Mouse (Mus musculus) myocyte (in vitro differentiated cells): ENCODE measurements at regions not wholly inside any gene's neighbourhood (a gene's known extent, or its start where the extent isn't known, plus 50 kb on each side); places are given as distances from the start of the nearest gene placed in this dataset.
A peak's percentile ranks its signal among the peaks of the same experiment; 100 is the strongest.

Experiments used
- MAX ChIP-seq: IDR thresholded peaks from one replicate; pipeline ENCODE4 v1.6.1; 2011; ENCODE audit warnings: low read depth, mild to moderate bottlenecking, control low read depth
- MYOD1 ChIP-seq, 3 experiments: IDR thresholded peaks; one replicate each; pipeline ENCODE4 v1.6.1; 2011; ENCODE audit warnings: control low read depth in 2 of 3, low read depth in 2 of 3, mild to moderate bottlenecking in 2 of 3, moderate library complexity in 1 of 3; ENCODE audit not compliant: insufficient read length in 2 of 3, control insufficient read depth in 1 of 3
- POLR2A ChIP-seq: IDR thresholded peaks from one replicate; pipeline ENCODE4 v1.6.1; 2011; ENCODE audit warnings: low read depth, mild to moderate bottlenecking, control low read depth, moderate library complexity; ENCODE audit not compliant: insufficient read length

- TF ChIP-seq POLR2A (no peak), MAX (no peak), MYOD1 (IDR thresholded peaks at IDR 0.05; ENCODE audit: control insufficient read depth in 1 of 3, insufficient read length in 2 of 3, low read depth in 2 of 3) (peak in 1 of 3 experiments; percentile 35)
Observed at GRCm38 (mm10) chr13:99055609-99056321, 71.4 kb upstream of the 1700024P04Rik start.
